Comparison of ENCODE assay signal across 23 mouse cellular contexts in the genomic region with DNA sequence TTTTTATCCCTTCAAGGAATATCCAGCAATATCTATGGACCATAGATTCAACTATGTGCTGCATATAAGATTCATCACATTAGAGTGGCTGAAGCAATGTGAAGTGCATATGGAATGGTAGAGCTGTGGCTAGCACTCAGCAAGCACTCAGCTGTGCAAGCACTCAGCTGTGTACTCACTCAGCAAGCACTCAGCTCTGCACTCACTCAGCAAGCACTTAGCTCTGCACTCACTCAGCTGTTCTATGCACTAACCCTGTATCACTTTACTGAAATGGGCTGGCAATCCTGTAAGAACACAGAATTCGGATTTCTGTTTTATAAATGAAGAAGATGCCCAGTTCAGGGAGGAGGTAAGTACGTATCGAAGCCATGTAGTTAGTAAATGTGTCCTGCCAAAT.
"Had no signal": no experiment of that assay in that cellular context is flagged by ENCODE, and none has a peak within 500 bp of the region (broad histone marks: within the 10 kb centered on the region; RNA-seq: fewer than 3 reads in every experiment).

No protein-coding gene starts in this region.

- H3K9me3 ChIP-seq: limb, embryonic 12.5 days; limb, embryonic 15.5 days; neural tube, embryonic 12.5 days; neural tube, embryonic 15.5 days had no signal

- H3K9ac ChIP-seq: limb, embryonic 12.5 days; limb, embryonic 15.5 days; liver, embryonic 14.5 days; liver, postnatal 0 days; neural tube, embryonic 12.5 days; neural tube, embryonic 15.5 days had no signal

- DNase-seq: kidney, adult 18-20 months; kidney, adult 9 months; kidney, postnatal 14 days; kidney, postnatal 4 days; left cerebral cortex, postnatal 4 days; liver, postnatal 0 days; right cerebral cortex, adult 18-20 months; right cerebral cortex, postnatal 14 days; right cerebral cortex, postnatal 4 days; thymus, adult 2 months; thymus, postnatal 14 days; thymus, postnatal 4 days had no signal

- H3K27me3 ChIP-seq: limb, embryonic 12.5 days; limb, embryonic 15.5 days; neural tube, embryonic 12.5 days; neural tube, embryonic 15.5 days had no signal

- H3K4me1 ChIP-seq: limb, embryonic 12.5 days; limb, embryonic 15.5 days; neural tube, embryonic 12.5 days; neural tube, embryonic 15.5 days had no signal

- H3K4me3 ChIP-seq: limb, embryonic 12.5 days; limb, embryonic 15.5 days; neural tube, embryonic 12.5 days; neural tube, embryonic 15.5 days had no signal

- H3K27ac ChIP-seq: limb, embryonic 12.5 days; limb, embryonic 15.5 days; liver, embryonic 14.5 days; macrophage; neural tube, embryonic 12.5 days; neural tube, embryonic 15.5 days; stomach, postnatal 0 days had no signal

- H3K4me2 ChIP-seq: limb, embryonic 12.5 days; limb, embryonic 15.5 days; liver, embryonic 11.5 days; midbrain, embryonic 11.5 days; neural tube, embryonic 12.5 days; neural tube, embryonic 15.5 days had no signal

- ATAC-seq: inflammation-experienced regulatory T-cells, adult 6 months; intestine, embryonic 16.5 days; liver, postnatal 0 days had no signal

- H3K36me3 ChIP-seq: limb, embryonic 12.5 days; limb, embryonic 15.5 days; neural tube, embryonic 12.5 days; neural tube, embryonic 15.5 days had no signal
